Mouse (Mus musculus) hindbrain, postnatal 0 days (tissue): Measurements from ENCODE around the gene Vmn2r118. TPM values are rescaled to one million over a fixed set of nuclear protein-coding genes. Genes with fewer than 3 reads are reported as not detected.

Experiments
- ATAC-seq: fragments of 200-750 bp; cut with Nextera tagmentation; 2 replicates; pipeline ENCODE4 v1.8.0; 2017; ENCODE audit warnings: mild to moderate bottlenecking, moderate TSS enrichment, moderate library complexity
- DNase-seq: peaks from one replicate; pipeline ENCODE4 v3.0.0-alpha.2; 2015; ENCODE audit warnings: low spot score
- H3K27ac ChIP-seq: fragments of 300-500 bp; sonication (generic); 2 replicates; pipeline ENCODE4 v1.5.1; 2014; ENCODE audit warnings: mild to moderate bottlenecking
- H3K27me3 ChIP-seq: fragments of 300-500 bp; sonication (generic); 2 replicates; pipeline ENCODE4 v1.6.1; 2014; ENCODE audit warnings: low read length, mixed read lengths; ENCODE audit not compliant: insufficient read depth
- H3K36me3 ChIP-seq: fragments of 300-500 bp; sonication (generic); 2 replicates; pipeline ENCODE4 v1.6.1; 2014; ENCODE audit warnings: low read length, mixed read lengths; ENCODE audit not compliant: insufficient read depth
- H3K4me1 ChIP-seq: fragments of 300-500 bp; sonication (generic); 2 replicates; pipeline ENCODE4 v1.6.1; 2014; ENCODE audit warnings: antibody characterized with exemption, low read length, mixed read lengths; ENCODE audit not compliant: insufficient read depth
- H3K4me2 ChIP-seq: fragments of 300-500 bp; sonication (generic); 2 replicates; pipeline ENCODE4 v1.6.1; 2014; ENCODE audit warnings: low read depth, mild to moderate bottlenecking, low read length, moderate library complexity, mixed read lengths
- H3K4me3 ChIP-seq: fragments of 300-500 bp; sonication (generic); 2 replicates; pipeline ENCODE4 v1.5.1; 2014; ENCODE audit warnings: low read length
- H3K9ac ChIP-seq: fragments of 300-500 bp; sonication (generic); replicated peaks from 2 replicates; pipeline ENCODE4 v1.6.1; 2014; ENCODE audit warnings: mild to moderate bottlenecking, low read length, moderate library complexity, mixed read lengths
- H3K9me3 ChIP-seq: fragments of 300-500 bp; sonication (generic); 2 replicates; pipeline ENCODE4 v1.6.1; 2016; ENCODE audit warnings: low read length, mixed read lengths
- CTCF ChIP-seq: IDR thresholded peaks from 2 replicates; pipeline ENCODE4 v1.5.1; 2016; ENCODE audit warnings: antibody characterized with exemption, control low read depth, low read depth
- WGBS: fragments of 180-500 bp; shearing (Covaris S2); extraction: QIAGEN DNeasy Blood & Tissue Kit; methylation state at CpG from one replicate; pipeline ENCODE4 v1.1.7; 2014; 5-methylcytosine and 5-hydroxymethylcytosine counted together
- polyA plus RNA-seq: library from polyadenylated mRNA; unstranded; fragments of >200 nt; fragmentation: Nextera tagmentation; extraction: Ambion mirVana; gene quantifications from 2 replicates; pipeline ENCODE4 v1.2.1, GENCODE M21; 2015
- total RNA-seq: library from RNA; depleted of rRNA; stranded (reverse); fragments of >200 nt; gene quantifications from 2 replicates; pipeline ENCODE4 v1.2.3, GENCODE M21; 2014; rRNA removed

The Vmn2r118 gene
- total RNA-seq (not detected in 2 replicates), polyA plus RNA-seq (0.04 TPM in 1 of 2 replicates, not detected in the other)

GRCm38 (mm10) chr17:55625092-55625491 is at the start of gene Vmn2r118:
TSS of gene Vmn2r118 (minus strand) at chr17:55625192.
- H3K4me1 ChIP-seq, result no peaks in the 10 kb centered on the region
- WGBS, result 87% methylated on average over 3 of the region's 3 CpGs
- no peak within 1 kb of the TSS for H3K4me3 ChIP-seq
- no peaks in the 10 kb centered on the region for H3K36me3 ChIP-seq
- no peak within 1 kb of the TSS for H3K27ac ChIP-seq
- TF ChIP-seq CTCF, result no peak
- no peak for ATAC-seq
- no peak for DNase-seq
- no peaks in the 10 kb centered on the region for H3K9me3 ChIP-seq
- H3K9ac ChIP-seq, result no peak within 1 kb of the TSS
- no peaks in the 10 kb centered on the region for H3K27me3 ChIP-seq
- H3K4me2 ChIP-seq, result no peak within 1 kb of the TSS

GRCm38 (mm10) chr17:55661099-55661498 is 36.1 kb upstream of the Vmn2r118 start:
- 87% methylated on average over 2 of the region's 2 CpGs for WGBS
- no peaks in the 10 kb centered on the region for H3K4me1 ChIP-seq
- no peak overlapping the region for H3K9ac ChIP-seq
- ATAC-seq (no peak), DNase-seq (no peak)
- no peak overlapping the region for H3K4me2 ChIP-seq
- no peaks in the 10 kb centered on the region for H3K27me3 ChIP-seq
- no peaks in the 10 kb centered on the region for H3K9me3 ChIP-seq
- 0 out of 2 replicates have a peak, but pooled peaks cover 4% of the 10 kb centered on the region for H3K36me3 ChIP-seq
- no peak for TF ChIP-seq CTCF
- no peak overlapping the region for H3K4me3 ChIP-seq
- no peak overlapping the region for H3K27ac ChIP-seq

GRCm38 (mm10) chr17:55590838-55591237 is 34.2 kb downstream of the Vmn2r118 start:
- Histone ChIP-seq H3K9ac (no peak overlapping the region), H3K27ac (no peak overlapping the region), H3K9me3 (no peaks in the 10 kb centered on the region), H3K27me3 (no peaks in the 10 kb centered on the region), H3K4me3 (no peak overlapping the region), H3K4me2 (no peak overlapping the region), H3K4me1 (no peaks in the 10 kb centered on the region), H3K36me3 (no peaks in the 10 kb centered on the region)
- no peak for TF ChIP-seq CTCF
- 75% methylated on average over 1 of the region's 1 CpGs for WGBS
- DNase-seq, result no peak
- no peak for ATAC-seq

DNA sequence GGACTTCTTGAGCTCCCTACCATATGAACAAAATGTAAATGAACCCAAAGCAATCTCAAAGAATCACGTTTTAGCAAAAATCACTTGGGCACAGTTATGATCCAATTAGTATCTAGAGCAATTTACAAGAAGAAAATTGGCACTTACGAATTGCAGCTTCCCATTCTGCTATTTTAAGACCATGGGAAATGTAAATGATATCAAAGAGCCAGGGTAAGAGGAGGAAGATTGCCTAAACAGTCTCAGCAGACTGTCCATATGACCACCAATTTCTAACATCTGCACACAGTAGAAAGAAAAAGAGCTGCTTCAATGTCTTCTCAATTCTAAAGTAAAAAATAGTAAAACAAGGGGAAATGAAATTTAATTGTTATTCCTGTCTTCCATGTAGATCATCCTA is 63.2 kb downstream of the Vmn2r118 start:
- TF ChIP-seq CTCF, result no peak
- Histone ChIP-seq H3K36me3 (no peaks in the 10 kb centered on the region), H3K27me3 (no peaks in the 10 kb centered on the region), H3K27ac (no peak overlapping the region), H3K4me1 (no peaks in the 10 kb centered on the region), H3K4me2 (no peak overlapping the region), H3K4me3 (no peak overlapping the region), H3K9me3 (no peaks in the 10 kb centered on the region), H3K9ac (no peak overlapping the region)
- WGBS, result 70% methylated on average over 2 of the region's 2 CpGs
- ATAC-seq (no peak), DNase-seq (peak; percentile 3)

DNA sequence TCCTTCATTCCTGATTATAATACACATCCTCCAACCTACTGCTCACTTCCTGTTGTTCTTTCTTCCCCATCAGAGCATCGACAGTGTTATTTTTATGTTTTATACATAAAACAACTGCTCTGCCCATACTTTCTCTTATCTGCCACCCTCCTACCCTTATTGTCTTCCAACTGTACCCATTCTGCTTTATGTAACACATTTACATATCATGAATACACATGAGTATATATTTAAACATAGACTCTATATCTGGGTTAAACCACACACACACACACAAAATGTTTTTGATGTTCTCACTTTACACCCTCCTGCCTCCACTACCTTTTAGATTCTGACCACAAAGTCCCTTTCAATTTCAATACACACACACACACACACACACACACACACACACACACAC is 76.5 kb downstream of the Vmn2r118 start:
- no peak overlapping the region for H3K4me3 ChIP-seq
- no peaks in the 10 kb centered on the region for H3K4me1 ChIP-seq
- H3K9me3 ChIP-seq, result no peaks in the 10 kb centered on the region
- ATAC-seq (no peak), DNase-seq (no peak)
- H3K36me3 ChIP-seq, result no peaks in the 10 kb centered on the region
- H3K27me3 ChIP-seq, result no peaks in the 10 kb centered on the region
- H3K27ac ChIP-seq, result no peak overlapping the region
- H3K9ac ChIP-seq, result no peak overlapping the region
- 66% methylated on average over 1 of the region's 1 CpGs for WGBS
- no peak for TF ChIP-seq CTCF
- no peak overlapping the region for H3K4me2 ChIP-seq

Other genes starting within 250 kb of the Vmn2r118 start
- gene St6gal2, start 179.8 kb downstream of the Vmn2r118 start, total RNA-seq, result 69.2 and 87.7 TPM in 2 replicates
- gene St6gal2, start 179.8 kb downstream of the Vmn2r118 start, polyA plus RNA-seq, result 23.5 and 28.2 TPM in 2 replicates
- gene Pot1b, start 87.4 kb upstream of the Vmn2r118 start, total RNA-seq, result 7.8 and 10.8 TPM in 2 replicates
- gene Pot1b, start 87.4 kb upstream of the Vmn2r118 start, polyA plus RNA-seq, result 2.4 and 2.7 TPM in 2 replicates
- 0.16 TPM in 1 of 2 replicates, not detected in the other for gene Adgre4, start 124.8 kb upstream of the Vmn2r118 start, total RNA-seq
- gene Adgre4, start 124.8 kb upstream of the Vmn2r118 start, polyA plus RNA-seq, result 0.15 and 0.19 TPM in 2 replicates